Mouse (Mus musculus): ENCODE measurements around the gene Arhgap32.
"Not testable (repeated sequence)": the region's sequence is repeated elsewhere in the genome, so short reads cannot be mapped to it uniquely, and the experiment has no call there.

Gene Arhgap32

DNA sequence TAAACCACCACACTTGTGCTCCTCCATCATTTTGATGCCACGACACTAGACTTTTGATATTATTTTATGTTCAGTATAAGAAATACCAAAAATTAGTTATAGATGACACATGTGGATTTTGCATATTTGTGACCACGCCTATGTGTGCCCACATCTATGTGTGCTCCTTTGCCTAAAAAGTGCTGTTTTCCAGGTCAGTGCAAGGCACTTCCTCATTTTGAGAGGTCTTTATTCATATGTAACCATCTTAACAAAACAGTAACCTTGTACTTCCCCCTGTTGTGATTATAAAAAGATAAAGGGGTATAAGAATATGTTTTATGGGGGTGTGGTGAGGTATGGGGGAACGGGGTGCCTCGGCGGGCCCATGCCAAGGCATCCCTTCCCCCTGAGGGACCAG lies 22.7 kb downstream of the Arhgap32 start:
- no peak for DNase-seq

DNA sequence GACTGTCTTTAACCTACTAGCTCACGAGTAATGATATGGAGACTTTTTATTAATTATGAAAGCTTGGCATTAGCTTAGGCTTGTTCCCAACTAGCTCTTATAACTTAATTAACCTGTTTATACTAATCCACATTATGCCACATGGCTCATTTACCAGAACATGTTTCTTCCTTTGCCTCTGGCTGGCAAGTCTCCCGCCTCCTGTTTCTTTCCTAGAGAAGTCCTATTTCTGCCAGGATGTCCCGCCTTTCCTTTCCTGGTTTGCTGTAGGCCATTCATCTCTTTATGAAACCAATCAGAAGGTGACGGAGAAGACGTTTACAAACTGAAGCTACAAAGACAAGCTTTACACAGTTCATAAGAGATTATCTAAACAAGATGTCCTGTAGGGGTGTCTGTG lies 23.7 kb downstream of the Arhgap32 start:
- DNase-seq, result no peak

DNA sequence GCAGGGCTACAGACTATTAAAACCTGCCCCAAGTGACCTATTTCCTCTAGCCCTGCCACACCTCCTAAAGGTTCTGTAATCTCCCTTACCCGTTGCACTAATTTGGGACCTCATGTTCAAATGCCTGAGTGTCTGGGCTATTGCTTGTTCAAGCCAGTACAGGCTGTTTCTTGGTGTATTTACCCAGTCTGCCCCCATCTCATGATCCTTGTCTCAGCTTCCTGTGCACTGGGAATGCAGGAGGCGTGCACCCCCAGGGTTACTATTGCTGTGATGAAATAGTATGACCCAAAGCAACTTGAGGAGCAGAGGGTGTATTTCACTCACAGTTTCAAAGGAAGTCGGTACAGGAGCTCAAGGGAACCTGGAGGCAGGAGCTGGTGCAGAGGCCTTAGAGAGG lies 26.9 kb downstream of the Arhgap32 start:
- no peak for DNase-seq

DNA sequence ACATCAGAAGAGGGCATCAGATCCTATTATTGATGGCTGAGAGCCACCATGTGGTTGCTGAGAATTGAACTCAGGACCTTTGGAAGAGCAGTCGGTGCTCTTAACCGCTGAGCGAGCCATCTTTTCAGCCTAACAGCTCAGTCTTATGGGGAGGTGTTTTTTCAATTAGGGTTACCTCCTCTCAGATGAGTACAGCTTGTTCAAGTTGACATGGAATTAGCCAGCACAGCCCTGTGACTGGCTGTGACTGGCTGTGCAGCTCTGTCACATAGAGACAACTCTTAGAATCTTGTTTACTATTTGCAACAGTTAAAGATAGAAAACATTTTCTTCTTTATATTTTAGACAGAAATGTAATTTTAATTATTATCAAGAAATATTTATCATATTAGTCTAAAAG lies 27.5 kb downstream of the Arhgap32 start:
- no peak for DNase-seq

DNA sequence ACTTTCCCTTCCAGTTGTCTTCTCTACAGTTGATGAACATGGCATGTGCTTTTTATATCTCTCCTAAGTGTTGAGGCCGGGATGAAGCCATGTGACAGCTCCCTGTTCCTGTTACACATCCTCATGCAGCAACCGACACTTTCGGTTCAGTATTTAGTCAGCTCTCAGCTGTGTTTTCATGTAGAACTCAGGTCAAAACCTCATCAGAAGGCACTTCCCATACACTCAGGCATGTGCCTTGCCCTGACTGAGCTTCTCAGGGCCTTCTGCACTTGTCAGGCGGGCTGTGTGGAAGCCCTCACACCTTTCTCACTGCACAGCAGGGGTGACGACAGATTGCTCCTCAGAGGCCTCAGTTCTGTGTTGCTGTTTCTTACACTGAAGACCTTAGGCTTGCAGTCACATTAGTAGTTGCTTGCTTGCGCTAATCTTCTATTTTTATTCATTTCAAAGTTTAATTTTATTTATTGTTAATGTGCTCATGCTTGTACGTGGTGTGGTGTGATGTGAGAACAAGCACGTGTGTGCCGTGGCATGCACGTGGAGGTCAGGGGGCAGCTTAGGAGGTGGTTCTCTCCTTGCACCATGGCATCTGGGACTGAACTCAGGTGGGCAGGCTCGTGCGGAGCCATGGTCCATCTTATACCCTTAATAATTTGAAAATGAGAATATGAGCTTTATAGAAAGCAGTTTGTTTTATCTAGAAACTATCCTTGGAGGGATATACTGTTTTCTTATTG lies 30.5 kb downstream of the Arhgap32 start:
- no peak for DNase-seq

DNA sequence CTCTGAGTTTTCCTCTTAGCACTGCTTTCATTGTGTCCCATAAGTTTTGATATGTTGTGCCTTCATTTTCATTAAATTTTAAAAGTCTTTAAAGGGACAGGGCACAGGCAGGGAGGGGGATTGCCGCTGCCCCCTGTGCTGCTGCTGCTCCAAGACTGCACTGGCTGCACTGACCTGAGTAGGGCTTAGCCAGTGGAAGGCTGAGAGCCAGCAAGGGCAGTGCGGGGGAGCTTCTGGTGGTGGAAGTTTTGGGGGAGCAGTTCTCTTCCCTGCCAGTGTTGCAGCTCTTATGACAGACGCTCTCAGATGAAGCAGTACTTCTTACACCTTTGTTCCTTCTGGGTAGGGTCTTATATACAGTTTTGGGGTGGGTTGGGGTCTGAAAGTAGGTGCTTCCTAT lies 33.3 kb downstream of the Arhgap32 start:
- DNase-seq, result no peak

DNA sequence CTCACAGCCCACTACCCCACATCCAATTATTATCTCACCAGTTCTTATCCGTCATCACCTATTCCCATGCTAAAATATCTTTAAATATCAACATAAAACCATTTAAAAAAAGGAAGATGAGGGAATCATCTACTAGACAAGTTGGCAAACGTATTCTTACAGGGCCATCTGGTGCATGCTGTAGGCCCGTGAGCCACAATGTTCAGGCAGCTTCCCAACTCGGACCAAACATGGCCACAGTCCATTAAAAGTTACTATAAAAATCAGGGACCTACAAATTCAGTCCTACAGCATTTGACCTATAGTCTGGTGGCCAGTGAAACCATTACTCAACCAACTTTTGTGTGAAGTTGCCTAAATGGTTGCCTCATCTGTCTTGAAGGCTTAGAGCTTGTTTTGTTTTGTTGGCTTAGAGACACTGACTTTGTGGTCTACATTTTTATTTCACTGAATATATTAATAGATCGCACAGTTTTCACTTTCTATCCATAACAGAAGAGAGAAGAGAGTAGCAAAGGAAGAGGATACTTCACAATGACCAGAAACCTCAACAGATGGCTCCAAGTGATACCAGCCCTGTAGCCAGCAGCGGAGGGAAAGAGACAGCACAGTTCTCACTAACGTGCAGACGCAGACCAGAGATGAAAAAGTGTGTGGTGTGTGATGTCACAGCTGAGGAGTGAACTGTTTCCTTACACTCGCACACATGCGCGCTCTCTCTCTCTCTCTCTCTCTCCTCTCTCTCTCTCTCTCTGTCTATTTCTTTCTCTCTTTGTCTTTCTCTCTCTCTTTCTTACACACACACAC lies 34.1 kb downstream of the Arhgap32 start:
- no peak for DNase-seq

DNA sequence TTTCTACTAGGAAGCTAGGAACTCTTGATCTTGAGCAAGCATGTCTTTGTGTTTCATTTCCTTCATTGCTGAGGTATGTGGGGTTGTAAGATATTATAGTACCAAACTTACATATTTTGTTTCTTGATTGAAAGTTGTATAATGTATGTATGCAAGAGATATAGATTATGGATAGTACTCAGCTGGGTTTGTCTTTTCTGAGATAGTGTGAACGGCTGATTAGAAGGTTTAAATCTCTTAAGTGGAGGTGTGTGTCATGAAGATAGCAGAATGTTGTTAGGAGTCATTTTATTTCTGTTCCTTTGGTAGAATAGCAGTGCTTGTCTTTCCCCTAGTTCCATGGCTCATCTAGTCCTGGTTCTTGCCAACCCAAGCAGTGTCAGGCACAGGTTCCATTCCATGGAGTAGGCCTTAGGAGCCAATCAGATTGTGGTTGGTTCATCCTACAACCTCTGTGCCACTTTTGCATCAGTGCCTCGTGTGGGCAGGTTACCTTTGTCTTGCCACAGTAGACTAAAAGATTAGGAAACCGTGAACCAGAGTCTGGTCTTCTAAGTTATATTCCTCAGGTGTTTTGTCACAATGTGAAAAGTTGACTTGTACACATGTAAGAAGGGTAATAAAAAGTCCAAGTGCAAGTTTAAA lies 38.9 kb downstream of the Arhgap32 start:
- no peak for DNase-seq

DNA sequence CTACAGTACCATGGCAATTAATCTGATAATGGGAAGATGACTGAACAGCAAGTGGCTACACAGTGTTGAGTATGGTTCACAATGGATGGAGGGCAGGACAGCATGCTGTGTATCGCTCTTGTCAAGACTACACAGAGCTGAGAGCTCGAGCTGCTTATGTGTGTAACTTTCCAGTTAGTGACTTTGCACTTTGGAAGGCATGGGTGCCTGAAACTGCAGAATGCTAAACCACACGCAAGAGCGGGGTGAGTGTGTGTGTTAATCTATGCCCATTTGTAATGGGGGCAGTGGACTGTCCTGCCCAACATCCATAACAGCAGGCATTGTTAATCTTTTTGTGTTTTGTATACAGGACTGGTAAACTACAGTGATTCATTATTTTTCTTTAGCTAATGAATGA lies 40.8 kb downstream of the Arhgap32 start:
- DNase-seq, result no peak

DNA sequence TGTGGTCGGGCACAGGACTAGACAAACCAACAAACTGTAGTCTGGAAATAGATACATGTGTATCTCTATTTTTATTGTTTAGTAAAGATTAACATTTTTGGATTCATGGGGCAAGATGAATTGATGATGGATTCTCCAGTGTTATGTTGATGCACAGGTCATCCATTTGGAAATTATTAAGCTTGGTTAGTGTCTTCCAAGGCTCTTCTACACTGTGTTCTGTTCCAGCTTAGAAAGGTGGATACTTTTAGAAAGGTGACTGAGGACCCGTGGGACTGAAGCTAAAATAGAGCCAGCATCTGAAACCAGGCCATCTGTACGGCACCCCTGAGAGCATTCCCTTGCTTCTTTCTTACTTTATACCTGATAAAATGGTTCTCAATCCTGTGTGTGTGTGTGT lies 41.3 kb downstream of the Arhgap32 start:
- no peak for DNase-seq

DNA sequence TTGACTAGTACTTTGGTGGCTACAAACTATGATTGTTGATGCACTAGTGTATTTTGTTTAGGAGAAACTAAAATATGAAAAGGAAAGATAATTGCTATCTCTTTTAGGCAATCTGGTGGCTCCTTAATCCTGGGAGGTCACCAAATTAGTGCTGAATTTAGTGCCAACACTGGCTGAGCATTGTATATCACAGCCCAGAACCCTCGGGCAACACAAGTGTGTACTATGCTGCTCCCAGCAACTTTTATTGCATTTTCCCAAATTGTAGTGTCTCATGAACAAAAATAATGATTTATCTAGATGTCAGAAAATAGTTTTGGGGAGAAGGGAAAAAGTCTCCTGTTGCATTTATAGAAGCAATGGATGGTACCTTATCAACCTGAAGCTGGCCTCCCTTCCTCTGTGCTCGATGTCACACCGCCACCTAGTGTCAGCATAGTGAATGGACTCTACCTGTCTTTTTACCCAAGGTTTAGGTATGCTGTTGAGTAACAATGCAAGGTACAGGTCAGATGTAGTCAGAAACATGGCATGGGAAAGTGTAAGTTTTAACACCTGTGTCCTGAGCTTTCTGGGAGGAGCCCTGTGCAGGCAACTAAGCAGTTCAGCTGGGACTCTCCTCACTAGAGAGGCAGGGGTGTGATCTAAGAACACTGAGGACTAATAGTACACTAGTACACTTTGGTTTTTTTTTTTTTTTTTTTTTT lies 43.1 kb downstream of the Arhgap32 start:
- DNase-seq, result peak; percentile 62 to 76

DNA sequence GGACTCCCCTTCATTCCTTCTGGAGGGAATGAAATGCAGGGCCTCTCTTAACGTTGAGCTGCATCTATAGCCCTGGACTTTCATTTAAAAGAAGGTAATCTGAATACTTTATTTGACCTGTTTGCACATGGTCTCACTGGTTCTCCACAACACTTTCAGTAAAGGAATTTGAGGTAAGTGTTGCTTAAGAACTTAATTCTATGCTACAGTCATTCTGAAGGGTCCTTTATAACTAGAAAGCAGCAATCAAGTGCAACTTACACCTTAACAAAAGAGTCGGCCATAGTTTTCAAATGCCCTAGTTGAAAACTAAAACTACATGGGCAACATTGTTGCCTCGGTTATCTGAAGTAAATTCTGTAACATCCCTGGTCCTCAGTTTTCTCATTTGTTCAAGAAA lies 43.8 kb downstream of the Arhgap32 start:
- DNase-seq, result no peak

DNA sequence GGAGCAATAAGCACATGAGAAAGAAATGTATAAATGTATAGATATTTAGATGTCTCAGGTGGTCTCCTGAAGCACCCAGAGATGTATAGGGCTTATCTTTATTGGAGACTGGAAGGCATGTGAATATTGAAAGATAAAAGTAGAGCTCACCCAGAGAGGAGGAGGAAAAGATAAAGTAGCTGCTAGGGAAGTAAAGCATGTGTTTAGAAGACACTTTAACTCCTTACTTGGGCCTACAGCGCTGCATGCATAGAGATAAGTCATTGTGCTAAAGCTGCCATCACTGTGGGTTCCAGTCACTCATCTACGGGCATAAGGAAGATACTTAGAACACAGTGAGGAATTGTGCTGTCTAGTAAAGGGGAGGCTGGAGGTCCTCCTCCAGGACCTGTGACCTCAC lies 46.9 kb downstream of the Arhgap32 start:
- DNase-seq, result no peak

DNA sequence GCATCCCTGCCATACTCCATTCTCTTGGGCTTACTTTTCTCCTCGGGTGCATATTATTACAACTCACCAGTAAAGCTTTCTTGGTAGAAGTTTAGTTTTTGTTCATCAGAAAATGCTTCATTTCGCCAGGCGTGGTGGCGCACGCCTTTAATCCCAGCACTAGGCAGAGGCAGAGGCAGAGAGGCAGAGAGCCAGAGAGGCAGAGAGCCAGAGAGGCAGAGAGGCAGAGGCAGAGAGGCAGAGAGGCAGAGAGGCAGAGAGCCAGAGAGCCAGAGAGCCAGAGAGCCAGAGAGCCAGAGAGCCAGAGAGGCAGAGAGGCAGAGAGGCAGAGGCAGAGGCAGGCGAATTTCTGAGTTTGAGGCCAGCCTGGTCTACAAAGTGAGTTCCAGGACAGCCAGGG lies 47.9 kb downstream of the Arhgap32 start:
- not testable (repeated sequence) for DNase-seq

DNA sequence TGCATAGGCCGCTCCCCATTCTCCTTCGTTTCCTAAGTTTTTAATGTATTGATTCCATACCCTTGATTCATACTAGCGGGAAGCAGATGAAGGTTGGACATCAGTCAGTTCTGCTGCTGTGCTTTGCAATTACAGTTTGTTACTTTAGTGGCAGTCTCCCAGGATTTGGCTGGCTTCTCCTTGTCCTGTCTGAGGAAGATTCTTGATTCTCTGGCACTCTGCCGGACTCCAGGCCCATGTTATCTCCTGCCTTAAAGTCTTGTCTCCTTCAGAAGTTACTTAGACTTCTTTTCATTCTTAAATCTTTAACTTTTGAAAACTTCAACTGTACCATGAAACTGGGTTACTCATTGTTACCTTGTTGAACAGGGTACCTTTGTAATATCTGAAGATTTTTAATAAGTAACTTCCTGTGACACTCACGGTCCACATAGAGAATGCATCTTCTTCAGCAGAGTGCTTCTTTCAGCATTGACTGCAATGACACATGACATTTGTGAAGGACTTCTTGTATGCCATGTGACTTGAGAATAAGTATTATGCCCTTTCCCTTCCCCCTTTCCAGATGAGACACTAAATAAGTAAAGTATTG lies 52.7 kb downstream of the Arhgap32 start:
- no peak for DNase-seq

DNA sequence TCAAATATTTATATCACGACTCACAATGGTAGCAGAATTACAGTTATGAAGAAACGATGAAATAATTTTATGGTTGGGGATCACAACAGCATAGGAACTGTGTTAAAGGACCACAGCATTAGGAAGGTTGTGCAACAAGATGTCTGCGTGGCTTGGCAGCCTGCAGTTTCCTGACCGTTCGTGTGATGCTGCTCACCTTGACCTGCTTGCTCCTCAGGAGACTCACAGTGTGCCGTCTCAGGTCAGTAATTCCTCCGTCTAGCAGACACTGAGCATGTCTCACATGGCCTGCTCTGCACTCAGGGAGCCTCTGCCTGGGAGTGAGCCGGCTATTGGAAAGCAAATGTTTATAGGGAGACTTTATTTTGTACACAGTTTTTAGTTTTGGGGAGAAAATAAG lies 54.8 kb downstream of the Arhgap32 start:
- no peak for DNase-seq

DNA sequence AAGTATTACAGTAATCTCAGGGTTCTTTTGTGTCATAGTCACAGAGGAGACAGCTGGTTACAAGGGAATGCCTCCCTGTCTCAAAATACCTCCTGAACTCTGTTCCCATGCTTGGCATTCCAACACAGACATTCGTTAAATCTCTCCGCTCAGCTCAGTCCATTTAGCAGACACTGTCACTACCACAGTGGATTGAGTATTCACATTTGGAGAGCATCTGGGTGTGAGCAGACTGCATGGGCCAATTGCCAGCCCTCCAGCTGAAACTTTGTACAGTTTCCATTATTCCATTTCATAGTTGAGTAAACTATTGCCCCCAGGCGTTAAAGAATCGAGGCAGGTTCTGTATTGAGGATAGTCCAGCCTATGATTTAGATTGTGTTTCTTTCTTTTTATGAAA lies 60.7 kb downstream of the Arhgap32 start:
- DNase-seq, result no peak

DNA sequence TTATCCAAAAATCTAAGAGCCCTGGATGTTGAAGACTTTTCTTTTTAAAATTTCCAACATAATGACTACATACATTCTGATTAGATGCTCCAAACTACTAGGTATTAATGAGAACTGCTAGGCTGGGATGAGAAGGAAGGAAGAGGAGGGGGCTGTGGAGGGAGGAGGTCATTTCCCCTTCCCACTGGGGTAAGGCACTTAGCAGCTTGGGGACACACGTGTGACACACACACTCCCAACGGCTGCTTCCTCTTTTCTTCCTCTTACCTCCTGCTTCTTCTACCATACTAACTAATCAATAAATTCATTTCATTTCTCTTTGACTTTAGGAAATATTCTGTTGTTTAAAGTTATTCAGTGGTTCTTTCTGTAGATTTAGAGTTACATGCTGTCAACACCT lies 65.2 kb downstream of the Arhgap32 start:
- DNase-seq, result no peak

DNA sequence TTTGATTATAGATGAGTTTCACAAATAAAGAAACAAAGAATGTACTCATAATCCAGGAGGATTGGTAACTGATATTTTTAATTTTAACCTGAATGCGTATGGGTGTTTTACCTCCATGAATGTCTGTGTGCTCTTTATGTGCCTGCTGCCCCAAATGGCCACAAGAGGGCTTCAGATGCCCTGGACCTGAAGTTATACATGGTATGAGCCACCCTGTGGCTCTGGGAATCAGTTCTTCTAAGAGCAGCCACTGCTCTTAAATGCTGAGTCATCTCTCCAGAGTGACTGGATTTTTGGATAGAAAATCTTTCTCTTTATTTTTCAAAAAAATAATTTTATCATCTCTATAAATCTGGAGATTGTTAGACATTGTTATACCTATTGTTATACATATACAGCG lies 70.6 kb downstream of the Arhgap32 start:
- DNase-seq, result no peak

DNA sequence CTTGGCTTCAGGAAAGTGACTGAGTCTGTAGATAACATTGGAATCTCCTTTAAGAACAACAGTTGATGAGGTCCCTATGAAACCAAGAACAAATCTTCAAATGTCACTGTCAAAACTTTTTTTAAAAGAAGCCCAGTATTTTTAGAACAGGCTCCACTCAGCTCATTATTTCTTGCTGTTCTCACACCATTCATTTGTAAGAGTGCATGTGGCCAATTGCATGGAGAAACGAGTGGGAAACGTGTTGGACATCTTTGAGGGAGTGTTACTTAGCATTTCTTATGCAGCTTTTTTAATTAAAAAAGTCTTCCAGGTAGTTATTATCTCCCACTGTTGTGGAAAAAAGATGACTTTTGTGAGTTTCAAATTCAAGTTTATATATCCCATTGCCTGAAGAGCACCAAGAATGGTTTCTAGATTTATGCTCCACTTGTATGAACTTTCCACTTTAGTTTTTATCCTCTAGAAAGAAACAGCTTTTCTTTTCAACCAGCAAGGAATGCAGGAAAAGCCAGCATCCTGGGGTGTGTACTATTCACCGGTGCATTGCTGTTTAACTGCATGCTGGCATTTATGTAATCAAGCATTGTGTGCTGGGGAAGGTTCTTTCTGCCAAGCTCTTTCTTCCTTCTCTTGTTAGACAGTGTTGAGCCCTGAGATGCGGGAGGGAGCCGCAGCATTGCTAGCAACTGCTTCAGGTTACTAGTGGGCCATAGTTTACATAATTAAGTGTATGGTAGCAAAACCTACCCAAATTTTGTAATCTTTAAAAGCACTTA lies 76.5 kb downstream of the Arhgap32 start:
- no peak for DNase-seq

DNA sequence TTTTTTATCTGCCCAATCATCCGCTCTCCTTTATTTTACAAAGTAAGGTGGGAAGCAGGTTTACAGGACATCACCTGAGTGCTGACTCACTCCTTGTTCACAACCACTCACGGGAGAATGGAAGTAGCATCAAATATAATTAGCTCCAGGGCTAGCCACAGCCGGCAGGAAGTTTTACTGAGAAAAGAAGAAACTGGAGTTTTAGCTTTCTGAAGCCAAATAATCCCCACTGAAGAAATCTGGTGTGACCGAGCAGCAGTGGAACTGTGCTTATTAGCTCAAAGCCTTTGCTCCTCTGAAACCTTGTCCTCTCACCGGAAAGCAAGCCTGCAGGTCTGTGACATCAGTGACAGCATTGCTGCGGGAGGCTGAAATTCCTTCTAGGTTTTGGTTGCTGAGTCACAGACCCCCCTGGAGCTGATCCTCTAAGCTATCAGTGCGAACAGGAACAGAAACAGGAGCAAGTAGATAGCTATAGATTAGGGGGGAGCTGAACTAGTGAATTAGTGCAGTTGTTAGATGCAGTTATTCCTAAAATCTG lies 88.6 kb downstream of the Arhgap32 start:
- DNase-seq, result no peak

DNA sequence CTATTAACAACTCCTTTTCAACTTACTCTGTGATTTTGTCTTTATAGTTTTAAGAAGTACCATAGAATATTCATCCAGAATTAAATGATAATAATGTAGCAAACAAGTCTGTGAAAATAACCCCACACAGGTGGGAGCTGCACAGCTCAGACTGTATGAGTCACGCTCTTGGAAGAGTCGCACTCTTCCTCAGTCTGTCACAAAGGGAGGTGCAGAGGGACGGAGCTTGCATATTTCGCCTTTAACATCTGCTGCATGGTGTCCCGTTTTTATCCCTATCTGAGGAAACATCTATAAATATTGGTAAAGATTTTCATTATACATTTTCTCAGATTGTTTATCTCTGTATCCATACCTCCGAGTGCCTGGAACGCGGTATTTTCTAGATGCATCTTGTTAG lies 91.2 kb downstream of the Arhgap32 start:
- no peak for DNase-seq

Measured in cerebellum, postnatal 36 days (tissue).